Mouse (Mus musculus) embryonic fibroblast, embryonic 13.5 days (primary cell): Measurements from ENCODE around the gene Efcab5.

Experiments used
- CTCF ChIP-seq: IDR thresholded peaks from 2 replicates; pipeline ENCODE4 v1.5.1; 2011; ENCODE audit warnings: mild to moderate bottlenecking, control low read depth, low read length, moderate library complexity, borderline replicate concordance; ENCODE audit not compliant: insufficient read depth
- POLR2A ChIP-seq: IDR thresholded peaks from 2 replicates; pipeline ENCODE4 v1.6.1; 2011; ENCODE audit warnings: low read depth, mild to moderate bottlenecking, control low read depth, low read length, moderate library complexity

- TF ChIP-seq CTCF (no peak), POLR2A (no peak)
These were observed 111.0 kb downstream of the Efcab5 start for GRCm38 (mm10) chr11:77077792-77078191.
